Mouse (Mus musculus) thymus, adult 18-20 months (tissue): ENCODE measurements around the gene Igsf10.

ENCODE experiments used
- DNase-seq, 2 experiments: peaks; one replicate each; pipeline ENCODE4 v3.0.0; 2022; ENCODE audit warnings: mixed read lengths in 2 of 2

Igsf10 gene

DNA sequence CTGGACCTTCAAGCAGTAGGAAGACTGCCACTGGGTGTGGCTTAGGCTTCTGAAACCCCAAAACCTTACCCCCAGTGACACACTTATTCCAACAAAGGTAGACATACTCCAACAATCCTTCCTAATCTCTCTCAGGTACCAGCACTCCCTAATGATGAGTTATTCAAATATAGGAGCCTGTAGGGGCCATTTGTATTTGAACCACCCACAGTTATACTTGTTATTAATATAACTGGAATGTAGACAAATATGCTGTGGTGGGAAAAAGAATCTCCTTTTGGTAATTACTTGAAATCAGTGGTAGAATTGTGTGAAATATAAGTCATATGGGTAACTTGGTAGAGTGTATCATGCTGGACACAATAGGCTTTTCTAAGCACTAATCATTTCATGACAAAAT, 65.6 kb downstream of the Igsf10 start:
- DNase-seq = no peak

GRCm38 (mm10) chr3:59278254-59278533, 66.0 kb downstream of the Igsf10 start:
- DNase-seq = no peak

GRCm38 (mm10) chr3:59277502-59278253, 66.5 kb downstream of the Igsf10 start:
- no peak for DNase-seq

- no peak for DNase-seq
Observed at GRCm38 (mm10) chr3:59270811-59271210, 73.4 kb downstream of the Igsf10 start.
